Mouse (Mus musculus): Measurements from ENCODE around the gene Cnnm2.

DNA sequence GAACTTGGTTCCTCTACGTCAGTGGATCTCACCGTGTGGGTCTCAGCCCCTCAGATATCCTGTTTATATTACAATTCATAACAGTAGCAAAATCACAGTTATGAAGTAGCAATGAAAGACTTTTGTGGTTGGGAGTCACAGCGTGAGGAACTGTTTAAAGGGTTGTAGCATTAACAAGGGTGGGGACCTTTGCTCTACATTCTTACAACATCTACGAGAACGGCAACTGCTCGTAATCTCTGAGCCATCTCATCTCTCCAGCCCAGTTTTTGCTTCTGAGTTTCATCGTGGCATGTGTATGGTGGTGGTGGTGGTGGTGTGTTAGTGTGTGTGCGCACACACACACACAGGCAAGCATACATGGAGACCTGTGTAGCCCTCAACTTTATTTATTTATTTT, 47.2 kb upstream of the Cnnm2 start:
- TF ChIP-seq MAX (IDR thresholded peaks at IDR 0.05; ENCODE audit: low read depth) (no peak), TCF3 (IDR thresholded peaks at IDR 0.05; ENCODE audit: insufficient read length, low read depth) (no peak), POLR2A (IDR thresholded peaks at IDR 0.05; ENCODE audit: insufficient read length, low read depth) (no peak), CEBPB (IDR thresholded peaks at IDR 0.05; ENCODE audit: insufficient read depth, poor library complexity, severe bottlenecking) (no peak), SRF (IDR thresholded peaks at IDR 0.05; ENCODE audit: control insufficient read depth, insufficient read length, low read depth) (no peak), POLR2AphosphoS2 (IDR thresholded peaks at IDR 0.05; ENCODE audit: insufficient read length, low read depth) (no peak)
